ENCODE assay signal across 9 mouse cellular contexts in the genomic region with DNA sequence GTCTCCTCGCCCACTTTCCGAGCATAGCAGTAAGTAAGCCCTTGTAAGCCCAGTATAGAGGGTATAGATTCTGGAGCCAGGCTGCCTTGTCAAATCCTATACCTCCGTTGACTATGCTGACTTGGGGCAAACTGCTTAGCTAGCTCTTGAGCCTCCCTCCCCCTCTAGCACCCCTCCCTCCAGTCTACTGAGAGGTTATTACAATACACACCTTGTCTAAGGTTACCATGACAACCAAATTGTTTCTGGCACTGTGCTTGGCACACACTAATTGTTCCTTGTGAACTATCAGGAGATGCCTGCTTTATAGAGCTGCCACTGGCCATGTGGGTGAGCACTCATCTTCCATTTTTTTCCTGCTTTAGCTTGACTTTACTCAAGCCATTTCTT. TPM values are rescaled to one million over a fixed set of nuclear protein-coding genes. Genes with fewer than 3 reads are reported as not detected.
DNase-seq lines count a peak whose midpoint lies in the region; ATAC-seq lines count a peak whose summit lies in the region.
"Had no signal": no experiment of that assay in that cellular context is flagged by ENCODE, and none has a peak within 500 bp of the region (broad histone marks: within the 10 kb centered on the region; RNA-seq: fewer than 3 reads in every experiment).

No protein-coding gene starts in this region.

- peak; percentile 52 for ATAC-seq in lung, embryonic 15.5 days (ENCODE audit: borderline replicate concordance, extremely low read depth, low FRiP score, low TSS enrichment)
- ATAC-seq in forebrain, embryonic 12.5 days (ENCODE audit: low FRiP score): 0 out of 2 replicates have a peak, but pooled peaks have one; percentile 14
- peak; percentile 16; the same call in 1 of the 2 replicates for ATAC-seq in intestine, embryonic 14.5 days (replicated peaks; ENCODE audit: low FRiP score, low TSS enrichment, low read depth)
- peak; percentile 29; the same call in 1 of the 2 replicates for ATAC-seq in neural tube, embryonic 12.5 days (ENCODE audit: low FRiP score, low read depth)

- no peaks in the 10 kb centered on the region for H3K9me3 ChIP-seq in lung, embryonic 15.5 days
- H3K9me3 ChIP-seq in forebrain, embryonic 12.5 days: no peaks in the 10 kb centered on the region
- H3K9me3 ChIP-seq in intestine, embryonic 14.5 days (ENCODE audit: control insufficient read depth, low read length): no peaks in the 10 kb centered on the region
- H3K9me3 ChIP-seq in neural tube, embryonic 12.5 days: no peaks in the 10 kb centered on the region
- H3K9me3 ChIP-seq: embryonic facial prominence, embryonic 12.5 days had no signal

- peak overlapping the region; percentile 50; the same call in 1 of the 2 replicates for H3K27ac ChIP-seq in lung, embryonic 15.5 days
- peak overlapping the region; percentile 65 for H3K27ac ChIP-seq in forebrain, embryonic 12.5 days
- H3K27ac ChIP-seq in intestine, embryonic 14.5 days (ENCODE audit: low read depth): no peak overlapping the region
- no peak overlapping the region for H3K27ac ChIP-seq in neural tube, embryonic 12.5 days
- H3K27ac ChIP-seq: embryonic facial prominence, embryonic 12.5 days had no signal

- H3K4me2 ChIP-seq in lung, embryonic 15.5 days: no peak overlapping the region
- H3K4me2 ChIP-seq in forebrain, embryonic 12.5 days: no peak overlapping the region
- H3K4me2 ChIP-seq in intestine, embryonic 14.5 days (ENCODE audit: low read length): no peak overlapping the region
- H3K4me2 ChIP-seq in neural tube, embryonic 12.5 days (replicated peaks): no peak overlapping the region
- H3K4me2 ChIP-seq: embryonic facial prominence, embryonic 12.5 days had no signal

- DNase-seq in lung, adult 18-20 months: no peak
- DNase-seq in intestine, embryonic 14.5 days (ENCODE audit: low spot score): no peak
- DNase-seq in ovary, postnatal 36 days (ENCODE audit: low spot score): no peak
- no peak for DNase-seq in gastrocnemius, adult 8-10 months (ENCODE audit: low spot score in 2 of 2)
- DNase-seq: heart, postnatal 10 days had no signal

- H3K9ac ChIP-seq in lung, embryonic 15.5 days: no peak overlapping the region
- no peak overlapping the region for H3K9ac ChIP-seq in forebrain, embryonic 12.5 days
- H3K9ac ChIP-seq in intestine, embryonic 14.5 days (ENCODE audit: low read length): no peak overlapping the region
- H3K9ac ChIP-seq in neural tube, embryonic 12.5 days: no peak overlapping the region
- H3K9ac ChIP-seq: embryonic facial prominence, embryonic 12.5 days had no signal

- no peak overlapping the region for H3K4me3 ChIP-seq in lung, embryonic 15.5 days
- H3K4me3 ChIP-seq in forebrain, embryonic 12.5 days (replicated peaks): no peak overlapping the region
- no peak overlapping the region for H3K4me3 ChIP-seq in intestine, embryonic 14.5 days (ENCODE audit: low read depth, low read length)
- H3K4me3 ChIP-seq in neural tube, embryonic 12.5 days: no peak overlapping the region
- H3K4me3 ChIP-seq: embryonic facial prominence, embryonic 12.5 days had no signal

- H3K36me3 ChIP-seq in lung, embryonic 15.5 days: peaks cover 60% of the 10 kb centered on the region
- peaks cover 60% of the 10 kb centered on the region for H3K36me3 ChIP-seq in forebrain, embryonic 12.5 days (replicated peaks)
- peaks cover 58% of the 10 kb centered on the region for H3K36me3 ChIP-seq in intestine, embryonic 14.5 days (ENCODE audit: control insufficient read depth, insufficient read depth, low read length)
- peaks cover 58% of the 10 kb centered on the region for H3K36me3 ChIP-seq in neural tube, embryonic 12.5 days

- WGBS in lung, embryonic 15.5 days: 52% methylated on average over 3 of the region's 3 CpGs
- WGBS in forebrain, embryonic 12.5 days: 63% methylated on average over 3 of the region's 3 CpGs
- 66% methylated on average over 3 of the region's 3 CpGs for WGBS in intestine, embryonic 14.5 days
- 77% methylated on average over 3 of the region's 3 CpGs for WGBS in neural tube, embryonic 12.5 days

- peaks cover 2% of the 10 kb centered on the region; the same call in 1 of the 2 replicates for H3K4me1 ChIP-seq in lung, embryonic 15.5 days
- peaks cover 13% of the 10 kb centered on the region for H3K4me1 ChIP-seq in forebrain, embryonic 12.5 days
- no peaks in the 10 kb centered on the region for H3K4me1 ChIP-seq in intestine, embryonic 14.5 days (replicated peaks; ENCODE audit: control insufficient read depth, insufficient read depth, low read length)
- no peaks in the 10 kb centered on the region; the same call in 1 of the 2 replicates for H3K4me1 ChIP-seq in neural tube, embryonic 12.5 days

- H3K27me3 ChIP-seq in lung, embryonic 15.5 days: no peaks in the 10 kb centered on the region
- H3K27me3 ChIP-seq in forebrain, embryonic 12.5 days: no peaks in the 10 kb centered on the region
- no peaks in the 10 kb centered on the region for H3K27me3 ChIP-seq in intestine, embryonic 14.5 days (replicated peaks; ENCODE audit: control insufficient read depth, insufficient read depth, low read length)
- H3K27me3 ChIP-seq in neural tube, embryonic 12.5 days (replicated peaks): no peaks in the 10 kb centered on the region
- H3K27me3 ChIP-seq: embryonic facial prominence, embryonic 12.5 days had no signal

RNA-seq across cellular contexts. Expression of a gene that starts 9.5 kb away (rescaled TPM):
- 12.1 and 13.8 TPM in 2 replicates for polyA plus RNA-seq in lung, embryonic 15.5 days (2015; fragmentation: Nextera tagmentation; extraction: Ambion mirVana)
- polyA plus RNA-seq in forebrain, embryonic 12.5 days (2016; fragmentation: Nextera tagmentation; extraction: Ambion mirVana): 9.1 and 9.6 TPM in 2 replicates
- polyA plus RNA-seq in intestine, embryonic 14.5 days (2014; fragmentation: Nextera tagmentation; extraction: Ambion mirVana): 11.0 and 13.5 TPM in 2 replicates
- 12.3 and 15.0 TPM in 2 replicates for polyA plus RNA-seq in neural tube, embryonic 12.5 days (2016; fragmentation: Nextera tagmentation; extraction: Ambion mirVana)
- total RNA-seq in gastrocnemius, adult 8-10 months (2022): 1 to 10 TPM; 3.0 to 4.6 (median 4.0) TPM

RNA-seq across cellular contexts. Expression of a gene that starts 12.6 kb away (rescaled TPM):
- polyA plus RNA-seq in lung, embryonic 15.5 days (2015; fragmentation: Nextera tagmentation; extraction: Ambion mirVana): 102 and 106 TPM in 2 replicates
- 138 and 146 TPM in 2 replicates for polyA plus RNA-seq in forebrain, embryonic 12.5 days (2016; fragmentation: Nextera tagmentation; extraction: Ambion mirVana)
- polyA plus RNA-seq in intestine, embryonic 14.5 days (2014; fragmentation: Nextera tagmentation; extraction: Ambion mirVana): 124 and 144 TPM in 2 replicates
- 135 and 141 TPM in 2 replicates for polyA plus RNA-seq in neural tube, embryonic 12.5 days (2016; fragmentation: Nextera tagmentation; extraction: Ambion mirVana)
- total RNA-seq in gastrocnemius, adult 8-10 months (2022): 10 to 100 TPM; 67.9 to 73.8 (median 69.8) TPM

RNA-seq across cellular contexts. Expression of a gene that starts 17.7 kb away (rescaled TPM):
- 0.44 and 1.0 TPM in 2 replicates for polyA plus RNA-seq in lung, embryonic 15.5 days (2015; fragmentation: Nextera tagmentation; extraction: Ambion mirVana)
- polyA plus RNA-seq in forebrain, embryonic 12.5 days (2016; fragmentation: Nextera tagmentation; extraction: Ambion mirVana): 0.27 and 0.41 TPM in 2 replicates
- 0.75 and 1.1 TPM in 2 replicates for polyA plus RNA-seq in intestine, embryonic 14.5 days (2014; fragmentation: Nextera tagmentation; extraction: Ambion mirVana)
- polyA plus RNA-seq in neural tube, embryonic 12.5 days (2016; fragmentation: Nextera tagmentation; extraction: Ambion mirVana): 0.44 and 0.50 TPM in 2 replicates
- not detected for total RNA-seq in gastrocnemius, adult 8-10 months (2022)

RNA-seq across cellular contexts. Expression of a gene that starts 33.3 kb away (rescaled TPM):
- 1.8 and 1.9 TPM in 2 replicates for polyA plus RNA-seq in lung, embryonic 15.5 days (2015; fragmentation: Nextera tagmentation; extraction: Ambion mirVana)
- not detected in 2 replicates for polyA plus RNA-seq in forebrain, embryonic 12.5 days (2016; fragmentation: Nextera tagmentation; extraction: Ambion mirVana)
- polyA plus RNA-seq in intestine, embryonic 14.5 days (2014; fragmentation: Nextera tagmentation; extraction: Ambion mirVana): 0.15 and 0.42 TPM in 2 replicates
- polyA plus RNA-seq in neural tube, embryonic 12.5 days (2016; fragmentation: Nextera tagmentation; extraction: Ambion mirVana): 0.17 and 0.23 TPM in 2 replicates
- under 1 TPM in 2 of 4 experiments, not detected in 2; 0.40 to 0.61 TPM for total RNA-seq in gastrocnemius, adult 8-10 months (2022)

RNA-seq across cellular contexts. Expression of a gene that starts 43.1 kb away (rescaled TPM):
- polyA plus RNA-seq in lung, embryonic 15.5 days (2015; fragmentation: Nextera tagmentation; extraction: Ambion mirVana): 2.0 and 3.2 TPM in 2 replicates
- polyA plus RNA-seq in forebrain, embryonic 12.5 days (2016; fragmentation: Nextera tagmentation; extraction: Ambion mirVana): 0.38 and 0.69 TPM in 2 replicates
- polyA plus RNA-seq in intestine, embryonic 14.5 days (2014; fragmentation: Nextera tagmentation; extraction: Ambion mirVana): 1.7 and 1.8 TPM in 2 replicates
- polyA plus RNA-seq in neural tube, embryonic 12.5 days (2016; fragmentation: Nextera tagmentation; extraction: Ambion mirVana): 0.23 and 0.47 TPM in 2 replicates
- under 1 TPM in 2 of 4 experiments, not detected in 2; 0.19 to 0.81 TPM for total RNA-seq in gastrocnemius, adult 8-10 months (2022)

Comparison
In these comparisons a context has a peak if more than half of its experiments do, and no peak if none do; other contexts are left out.
1. H3K27ac ChIP-seq: peak in lung, embryonic 15.5 days (single experiment) and forebrain, embryonic 12.5 days (single experiment); none in intestine, embryonic 14.5 days (single experiment) and neural tube, embryonic 12.5 days (single experiment).
2. Peak in every context shown above with its lines, with median percentiles within 50 percentile points of each other: ATAC-seq.